Mouse (Mus musculus) cerebellum, adult 2 months (tissue): Measurements from ENCODE around the gene Npm3.

Experiments
- CTCF ChIP-seq: fragments of 200-500 bp; IDR thresholded peaks from 2 replicates; pipeline ENCODE4 v1.5.1; 2011; ENCODE audit warnings: low read depth, mild to moderate bottlenecking, control low read depth, low read length, moderate library complexity, borderline replicate concordance; ENCODE audit not compliant: insufficient read depth
- POLR2A ChIP-seq: fragments of 200-500 bp; IDR thresholded peaks from 2 replicates; pipeline ENCODE4 v1.6.1; 2011; ENCODE audit warnings: low read length, control low read depth, borderline replicate concordance; ENCODE audit not compliant: insufficient read depth

DNA sequence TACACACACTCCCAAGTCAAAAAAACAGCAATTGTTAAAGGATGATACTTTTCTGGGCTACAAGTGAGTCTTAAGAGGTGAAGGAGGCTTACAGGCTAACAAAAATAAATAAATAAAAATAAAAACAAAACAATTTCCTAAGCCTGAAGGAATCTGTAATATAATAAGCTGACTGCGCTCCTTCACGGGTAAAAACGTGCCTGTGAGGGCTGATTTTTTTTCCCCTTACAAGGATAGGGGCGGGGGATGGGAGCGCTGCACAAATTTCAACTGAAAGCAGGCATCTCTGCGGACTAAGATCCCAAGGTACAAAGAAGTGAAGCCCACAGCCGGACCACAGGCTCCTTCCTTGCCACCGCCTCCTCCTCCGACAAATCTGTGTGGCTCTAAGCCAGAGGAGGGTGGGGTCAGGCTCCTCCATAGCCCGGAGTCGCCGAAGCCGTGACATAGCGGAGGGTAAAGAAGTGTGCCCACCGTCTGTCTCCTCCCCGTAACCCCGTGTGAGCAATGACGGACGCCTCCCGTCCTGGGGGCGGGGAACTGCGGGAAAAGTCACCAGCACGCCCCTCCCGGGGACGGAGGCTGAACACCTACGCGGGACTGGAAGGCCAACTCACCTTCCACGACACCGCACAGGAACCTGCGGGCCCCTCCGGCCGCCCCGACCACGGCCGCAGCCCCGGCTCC lies 33.1 kb upstream of the Npm3 start:
- no peak for TF ChIP-seq POLR2A
- no peak for TF ChIP-seq CTCF
